Mouse (Mus musculus) MEL (cell line): ENCODE measurements around the gene Tmem143.

Experiments used
- CHD2 ChIP-seq: IDR thresholded peaks from 2 replicates; pipeline ENCODE4 v1.6.1; 2011; ENCODE audit warnings: low read length, improper control_type of control experiment
- CTCF ChIP-seq, 3 experiments: IDR thresholded peaks in 2 of 3; conservative IDR thresholded peaks in 1 of 3; 2 replicates each; pipeline ENCODE4 v1.5.1; 2011 to 2012; ENCODE audit warnings: low read length in 3 of 3, low read depth in 2 of 3, mild to moderate bottlenecking in 2 of 3, improper control_type of control experiment in 1 of 3, inconsistent platforms in 1 of 3, mixed read lengths in 1 of 3, moderate library complexity in 1 of 3; ENCODE audit not compliant: control insufficient read depth in 1 of 3, insufficient read depth in 1 of 3, poor library complexity in 1 of 3, severe bottlenecking in 1 of 3
- EP300 ChIP-seq, 2 experiments: IDR thresholded peaks; 2 replicates each; pipeline ENCODE4 v1.6.1; 2011; ENCODE audit warnings: improper control_type of control experiment in 2 of 2, low read length in 2 of 2, low read depth in 1 of 2, mild to moderate bottlenecking in 1 of 2
- MAFK ChIP-seq: IDR thresholded peaks from 2 replicates; pipeline ENCODE4 v1.6.1; 2011; ENCODE audit warnings: low read depth, mild to moderate bottlenecking, low read length, improper control_type of control experiment, borderline replicate concordance
- MEF2A ChIP-seq: IDR thresholded peaks from 2 replicates; pipeline ENCODE4 v1.6.1; 2014; ENCODE audit warnings: low read depth, mild to moderate bottlenecking, inconsistent platforms, low read length, improper control_type of control experiment; ENCODE audit not compliant: poor library complexity, insufficient replicate concordance, severe bottlenecking; ENCODE audit errors: extremely low read depth
- MYB ChIP-seq: IDR thresholded peaks from 2 replicates; pipeline ENCODE4 v1.6.1; 2011; ENCODE audit warnings: mild to moderate bottlenecking, low read depth, low read length, improper control_type of control experiment
- NRF1 ChIP-seq: IDR thresholded peaks from 2 replicates; pipeline ENCODE4 v1.6.1; 2014; ENCODE audit warnings: low read depth, mild to moderate bottlenecking, inconsistent platforms, low read length, improper control_type of control experiment, moderate library complexity; ENCODE audit not compliant: poor library complexity, insufficient read depth, severe bottlenecking
- POLR2A ChIP-seq, 2 experiments: IDR thresholded peaks; 2 replicates each; pipeline ENCODE4 v1.6.1; 2011 to 2012; ENCODE audit warnings: low read length in 2 of 2, mild to moderate bottlenecking in 2 of 2, control low read depth in 1 of 2, improper control_type of control experiment in 1 of 2, low read depth in 1 of 2, moderate library complexity in 1 of 2; ENCODE audit not compliant: control insufficient read depth in 1 of 2, insufficient read depth in 1 of 2, poor library complexity in 1 of 2
- POLR2AphosphoS2 ChIP-seq: IDR thresholded peaks from 2 replicates; pipeline ENCODE4 v1.6.1; 2011; ENCODE audit warnings: low read length, improper control_type of control experiment
- SMC3 ChIP-seq: IDR thresholded peaks from 2 replicates; pipeline ENCODE4 v1.6.1; 2011; ENCODE audit warnings: low read depth, low read length, improper control_type of control experiment
- USF2 ChIP-seq, 2 experiments: IDR thresholded peaks; 2 replicates each; pipeline ENCODE4 v1.6.1; 2011 to 2012; ENCODE audit warnings: improper control_type of control experiment in 2 of 2, low read length in 2 of 2, borderline replicate concordance in 1 of 2, inconsistent platforms in 1 of 2, low read depth in 1 of 2, mild to moderate bottlenecking in 1 of 2; ENCODE audit not compliant: insufficient read depth in 1 of 2
- ZNF384 ChIP-seq: IDR thresholded peaks from 2 replicates; pipeline ENCODE4 v1.6.1; 2012; ENCODE audit warnings: low read depth, mild to moderate bottlenecking, inconsistent platforms, low read length, improper control_type of control experiment

GRCm38 (mm10) chr7:45850661-45851060 lies 46.1 kb upstream of the Tmem143 start:
- no peak for TF ChIP-seq CTCF (IDR thresholded peaks at IDR 0.05 in 2 of 3, conservative IDR thresholded peaks at IDR 0.05 in 1 of 3; ENCODE audit: control insufficient read depth in 1 of 3, insufficient read depth in 1 of 3, low read depth in 2 of 3, low read length in 3 of 3, poor library complexity in 1 of 3, severe bottlenecking in 1 of 3)
- TF ChIP-seq SMC3, result no peak
- TF ChIP-seq POLR2A (IDR thresholded peaks at IDR 0.05; ENCODE audit: control insufficient read depth in 1 of 2, insufficient read depth in 1 of 2, low read depth in 1 of 2, low read length in 2 of 2, poor library complexity in 1 of 2), result no peak
- TF ChIP-seq USF2 (IDR thresholded peaks at IDR 0.05; ENCODE audit: borderline replicate concordance in 1 of 2, insufficient read depth in 1 of 2, low read depth in 1 of 2, low read length in 2 of 2), result no peak
- TF ChIP-seq CHD2, result no peak
- TF ChIP-seq MAFK, result no peak
- TF ChIP-seq EP300 (IDR thresholded peaks at IDR 0.05; ENCODE audit: low read depth in 1 of 2, low read length in 2 of 2), result no peak
- no peak for TF ChIP-seq POLR2AphosphoS2
- no peak for TF ChIP-seq MYB
- TF ChIP-seq NRF1, result no peak
- no peak for TF ChIP-seq ZNF384
- no peak for TF ChIP-seq MEF2A
